Mouse (Mus musculus): ENCODE results near the gene Olfr145. TPM values are rescaled to one million over a fixed set of nuclear protein-coding genes. Genes with fewer than 3 reads are reported as not detected.
A peak's percentile ranks its signal among the peaks of the same experiment; 100 is the strongest.

The Olfr145 gene
- polyA plus RNA-seq, 1 experiment from 2014 or later, result not detected

DNA sequence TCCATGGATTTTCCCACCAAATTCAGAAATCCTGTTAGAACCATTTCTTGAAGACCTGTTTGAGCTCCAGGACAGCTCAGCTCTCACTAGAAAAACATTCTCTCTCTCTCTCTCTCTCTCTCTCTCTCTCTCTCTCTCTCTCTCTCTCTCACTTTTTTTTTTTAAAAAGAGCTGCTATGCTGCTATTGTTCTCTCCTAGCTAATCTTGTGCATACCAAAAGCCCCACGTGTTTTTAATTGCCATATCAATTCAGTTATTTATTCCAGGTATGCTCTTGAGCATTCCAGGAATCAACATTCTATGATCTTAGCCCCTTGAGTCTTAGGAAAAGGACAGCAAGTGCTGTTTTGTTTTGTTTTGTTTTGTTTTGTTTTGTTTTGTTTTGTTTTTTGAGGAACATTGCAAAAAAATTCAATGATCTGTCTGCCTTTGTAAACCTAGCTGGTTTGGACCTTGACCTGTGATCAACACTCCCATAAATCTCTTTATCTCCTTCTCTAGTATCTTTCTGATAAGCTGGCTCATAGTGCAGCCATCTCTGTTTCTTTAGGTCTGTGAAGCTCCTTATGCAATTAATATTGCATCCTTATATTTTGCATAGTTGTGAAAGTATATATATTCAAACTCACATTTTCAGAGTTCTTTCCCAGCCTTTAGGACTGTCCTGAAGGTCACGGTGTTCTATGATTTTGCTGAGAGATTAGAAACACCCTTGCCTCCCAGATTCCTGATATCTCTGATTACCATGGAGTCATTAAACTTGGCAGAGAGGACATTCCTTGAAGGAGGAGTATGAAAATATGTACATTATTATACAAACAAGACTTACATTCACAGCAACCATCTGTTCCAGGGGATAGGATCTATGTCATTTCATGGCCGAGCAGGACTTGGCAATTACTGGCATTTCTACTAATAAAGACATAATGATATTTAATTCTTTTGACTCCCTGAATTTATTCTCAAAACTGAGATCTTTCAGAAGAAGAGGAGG lies 29.8 kb downstream of the Olfr145 start:
- 64% methylated on average over 3 of the region's 3 CpGs for WGBS
- H3K4me1 ChIP-seq (replicated peaks), result no peaks in the 10 kb centered on the region
- H3K4me2 ChIP-seq (replicated peaks), result no peak overlapping the region
- H3K27ac ChIP-seq, result no peak overlapping the region
- no peaks in the 10 kb centered on the region for H3K27me3 ChIP-seq
- no peaks in the 10 kb centered on the region for H3K36me3 ChIP-seq
- H3K9me3 ChIP-seq, result no peaks in the 10 kb centered on the region
- H3K4me3 ChIP-seq (replicated peaks), result no peak overlapping the region
- H3K9ac ChIP-seq (replicated peaks), result no peak overlapping the region
- no peak for ATAC-seq

DNA sequence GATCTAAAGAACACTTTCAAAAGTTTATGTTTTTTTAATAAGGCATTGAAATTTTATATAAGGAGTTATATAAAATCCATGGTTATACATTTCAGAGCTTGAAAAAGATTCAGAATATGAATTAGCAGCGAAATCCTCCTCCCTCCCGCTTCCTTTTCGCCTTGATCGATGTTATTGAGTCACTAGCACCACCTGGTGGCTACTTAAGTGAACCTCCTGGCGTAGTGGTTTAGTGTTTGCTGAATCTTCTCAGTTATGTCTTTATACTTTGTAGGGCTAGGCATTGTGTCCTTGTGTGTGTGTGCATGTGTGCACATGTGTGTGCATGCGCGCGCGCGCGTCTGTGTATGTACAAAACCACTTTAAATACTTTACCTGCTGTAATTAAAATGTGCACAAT lies 36.0 kb downstream of the Olfr145 start:
- H3K9me3 ChIP-seq, result no peaks in the 10 kb centered on the region
- no peak overlapping the region for H3K27ac ChIP-seq
- H3K4me3 ChIP-seq (replicated peaks), result no peak overlapping the region
- H3K4me2 ChIP-seq (replicated peaks), result no peak overlapping the region
- no peaks in the 10 kb centered on the region for H3K36me3 ChIP-seq
- H3K27me3 ChIP-seq, result no peaks in the 10 kb centered on the region
- 8% methylated on average over 11 of the region's 11 CpGs for WGBS
- peak; percentile 91 for ATAC-seq
- no peaks in the 10 kb centered on the region for H3K4me1 ChIP-seq (replicated peaks)
- H3K9ac ChIP-seq (replicated peaks), result no peak overlapping the region

DNA sequence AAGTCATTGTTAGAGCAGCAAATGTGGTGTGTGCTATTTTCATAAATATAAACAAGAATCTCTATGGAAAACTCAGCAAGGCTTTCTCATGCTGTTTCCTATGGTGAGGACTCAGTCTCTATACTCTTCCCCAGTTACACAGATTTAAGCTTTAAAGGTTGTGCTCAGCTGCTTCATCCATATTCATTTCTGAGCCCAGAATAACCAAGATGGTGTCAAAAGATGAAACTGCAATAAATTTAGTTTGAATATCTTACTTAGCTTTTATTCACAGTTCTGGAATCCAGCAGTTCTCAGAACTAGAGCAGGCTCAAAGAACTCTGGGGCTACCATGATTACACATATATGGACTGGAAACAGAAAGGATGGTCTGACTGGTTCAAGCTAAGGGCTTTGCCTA lies 37.6 kb downstream of the Olfr145 start:
- ATAC-seq, result no peak
- H3K27ac ChIP-seq, result no peak overlapping the region
- H3K4me2 ChIP-seq (replicated peaks), result no peak overlapping the region
- H3K27me3 ChIP-seq, result no peaks in the 10 kb centered on the region
- H3K36me3 ChIP-seq, result no peaks in the 10 kb centered on the region
- H3K9me3 ChIP-seq, result no peaks in the 10 kb centered on the region
- no peak overlapping the region for H3K4me3 ChIP-seq (replicated peaks)
- no peaks in the 10 kb centered on the region for H3K4me1 ChIP-seq (replicated peaks)
- no peak overlapping the region for H3K9ac ChIP-seq (replicated peaks)

DNA sequence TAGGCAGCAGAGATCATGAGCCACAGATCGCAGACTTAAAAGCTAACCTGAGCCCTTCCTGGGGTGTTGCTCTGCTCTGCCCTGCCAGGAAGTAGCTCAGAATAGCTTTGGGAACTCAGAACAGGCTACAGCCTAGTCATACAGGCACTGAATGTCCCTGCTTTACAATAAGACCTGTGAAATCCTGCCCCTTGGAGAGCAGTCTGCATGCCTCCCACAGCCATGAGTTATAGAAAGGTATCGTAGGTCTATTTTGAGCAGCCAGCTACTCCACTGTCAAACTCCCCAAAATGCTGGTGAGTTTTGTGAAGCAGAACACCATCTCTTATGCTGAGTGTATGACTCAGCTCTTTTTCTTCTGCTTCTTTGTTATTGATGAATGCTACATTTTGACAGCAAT lies 44.6 kb downstream of the Olfr145 start:
- Histone ChIP-seq H3K36me3 (no peaks in the 10 kb centered on the region), H3K27ac (no peak overlapping the region), H3K4me3 (replicated peaks) (no peak overlapping the region), H3K9ac (replicated peaks) (no peak overlapping the region), H3K4me2 (replicated peaks) (no peak overlapping the region), H3K4me1 (replicated peaks) (no peaks in the 10 kb centered on the region), H3K9me3 (no peaks in the 10 kb centered on the region), H3K27me3 (no peaks in the 10 kb centered on the region)
- no peak for ATAC-seq
- WGBS, result 92% methylated on average over 2 of the region's 2 CpGs

Other genes starting within 250 kb of the Olfr145 start
- gene Tbrg1, start 239.4 kb upstream of the Olfr145 start, polyA plus RNA-seq (2015; fragmentation: Nextera tagmentation; extraction: Ambion mirVana), result 85.8 and 89.4 TPM in 2 replicates
- not detected in 2 replicates for gene Panx3, start 227.5 kb upstream of the Olfr145 start, polyA plus RNA-seq (2015; fragmentation: Nextera tagmentation; extraction: Ambion mirVana)
- not detected in 2 replicates for gene Olfr160, start 180.5 kb upstream of the Olfr145 start, polyA plus RNA-seq (2015; fragmentation: Nextera tagmentation; extraction: Ambion mirVana)
- not detected in 2 replicates for gene Olfr874, start 151.6 kb upstream of the Olfr145 start, polyA plus RNA-seq (2015; fragmentation: Nextera tagmentation; extraction: Ambion mirVana)
- not detected in 2 replicates for gene Olfr875, start 124.9 kb upstream of the Olfr145 start, polyA plus RNA-seq (2015; fragmentation: Nextera tagmentation; extraction: Ambion mirVana)
- not detected in 2 replicates for gene Olfr876, start 93.7 kb upstream of the Olfr145 start, polyA plus RNA-seq (2015; fragmentation: Nextera tagmentation; extraction: Ambion mirVana)
- not detected in 2 replicates for gene Olfr877, start 42.5 kb upstream of the Olfr145 start, polyA plus RNA-seq (2015; fragmentation: Nextera tagmentation; extraction: Ambion mirVana)
- not detected in 2 replicates for gene Olfr878, start 21.1 kb downstream of the Olfr145 start, polyA plus RNA-seq (2015; fragmentation: Nextera tagmentation; extraction: Ambion mirVana)
- not detected in 2 replicates for gene Olfr881, start 95.1 kb downstream of the Olfr145 start, polyA plus RNA-seq (2015; fragmentation: Nextera tagmentation; extraction: Ambion mirVana)
- gene Olfr883, start 129.1 kb downstream of the Olfr145 start, polyA plus RNA-seq (2015; fragmentation: Nextera tagmentation; extraction: Ambion mirVana), result not detected in 2 replicates
- gene Olfr884, start 149.8 kb downstream of the Olfr145 start, polyA plus RNA-seq (2015; fragmentation: Nextera tagmentation; extraction: Ambion mirVana), result not detected in 2 replicates
- not detected in 2 replicates for gene Olfr885, start 164.6 kb downstream of the Olfr145 start, polyA plus RNA-seq (2015; fragmentation: Nextera tagmentation; extraction: Ambion mirVana)
- gene Olfr887, start 187.3 kb downstream of the Olfr145 start, polyA plus RNA-seq (2015; fragmentation: Nextera tagmentation; extraction: Ambion mirVana), result not detected in 2 replicates
- gene Olfr888, start 211.4 kb downstream of the Olfr145 start, polyA plus RNA-seq (2015; fragmentation: Nextera tagmentation; extraction: Ambion mirVana), result not detected in 2 replicates
- gene Olfr889, start 218.5 kb downstream of the Olfr145 start, polyA plus RNA-seq (2015; fragmentation: Nextera tagmentation; extraction: Ambion mirVana), result 0.06 and 0.07 TPM in 2 replicates
- gene Olfr890, start 245.8 kb downstream of the Olfr145 start, polyA plus RNA-seq (2015; fragmentation: Nextera tagmentation; extraction: Ambion mirVana), result not detected in 2 replicates